Mouse (Mus musculus): ENCODE results near the gene Olfr1360. TPM values are rescaled to one million over a fixed set of nuclear protein-coding genes. Genes with fewer than 3 reads are reported as not detected.
"Not testable (repeated sequence)": the region's sequence is repeated elsewhere in the genome, so short reads cannot be mapped to it uniquely, and the experiment has no call there.

Olfr1360 gene
- polyA plus RNA-seq, 1 experiment from 2014 or later, result not detected

DNA sequence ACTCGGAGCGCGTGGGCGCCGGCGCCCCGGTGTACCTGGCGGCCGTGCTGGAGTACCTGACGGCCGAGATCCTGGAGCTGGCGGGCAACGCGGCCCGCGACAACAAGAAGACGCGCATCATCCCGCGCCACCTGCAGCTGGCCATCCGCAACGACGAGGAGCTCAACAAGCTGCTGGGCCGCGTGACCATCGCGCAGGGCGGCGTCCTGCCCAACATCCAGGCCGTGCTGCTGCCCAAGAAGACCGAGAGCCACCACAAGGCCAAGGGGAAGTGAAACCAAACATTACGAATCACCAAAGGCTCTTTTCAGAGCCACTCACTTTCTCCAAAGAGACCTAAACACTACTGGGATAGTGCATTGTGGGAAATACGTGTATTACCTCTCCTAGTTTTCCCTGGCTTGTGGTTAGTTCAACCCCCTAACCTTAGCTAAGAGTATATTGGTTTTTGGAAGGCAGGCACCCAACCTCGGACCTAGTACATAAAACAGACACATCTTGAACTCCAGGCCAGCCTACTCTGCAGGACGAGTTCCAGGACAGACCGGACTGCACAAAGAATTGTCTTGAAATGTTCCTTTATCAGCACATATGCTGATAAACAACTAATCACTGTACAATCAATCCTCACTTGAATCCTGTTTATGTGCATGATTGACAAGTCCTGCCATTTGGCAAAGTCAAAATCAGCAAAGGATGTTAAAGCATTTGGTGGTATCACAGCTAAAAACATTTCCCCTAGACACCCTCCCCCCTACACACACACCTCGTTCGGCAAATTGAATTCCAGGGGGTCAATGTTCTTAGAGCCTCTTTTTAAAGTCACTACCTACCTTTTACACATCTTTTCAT, 39.6 kb upstream of the Olfr1360 start:
- not testable (repeated sequence) for H3K9me3 ChIP-seq (ENCODE audit: control insufficient read depth, low read length); H3K27me3 ChIP-seq (ENCODE audit: control insufficient read depth, insufficient read depth, low read length); H3K36me3 ChIP-seq (ENCODE audit: control insufficient read depth, insufficient read depth, low read length)
- peaks cover 20% of the 10 kb centered on the region for H3K4me1 ChIP-seq (ENCODE audit: control insufficient read depth, insufficient read depth, low read length)
- WGBS, result 0% methylated on average over 9 of the region's 38 CpGs
- peak overlapping the region; percentile 76 for H3K4me2 ChIP-seq (ENCODE audit: low read depth, low read length)
- peak overlapping the region; percentile 37 for H3K4me3 ChIP-seq (ENCODE audit: low read depth, low read length)
- ATAC-seq (ENCODE audit: low read depth), result peak; percentile 10
- H3K9ac ChIP-seq (replicated peaks; ENCODE audit: low read depth, low read length), result peak overlapping the region; percentile 17
- peak overlapping the region; percentile 92 for H3K27ac ChIP-seq (ENCODE audit: low read depth, low read length)

DNA sequence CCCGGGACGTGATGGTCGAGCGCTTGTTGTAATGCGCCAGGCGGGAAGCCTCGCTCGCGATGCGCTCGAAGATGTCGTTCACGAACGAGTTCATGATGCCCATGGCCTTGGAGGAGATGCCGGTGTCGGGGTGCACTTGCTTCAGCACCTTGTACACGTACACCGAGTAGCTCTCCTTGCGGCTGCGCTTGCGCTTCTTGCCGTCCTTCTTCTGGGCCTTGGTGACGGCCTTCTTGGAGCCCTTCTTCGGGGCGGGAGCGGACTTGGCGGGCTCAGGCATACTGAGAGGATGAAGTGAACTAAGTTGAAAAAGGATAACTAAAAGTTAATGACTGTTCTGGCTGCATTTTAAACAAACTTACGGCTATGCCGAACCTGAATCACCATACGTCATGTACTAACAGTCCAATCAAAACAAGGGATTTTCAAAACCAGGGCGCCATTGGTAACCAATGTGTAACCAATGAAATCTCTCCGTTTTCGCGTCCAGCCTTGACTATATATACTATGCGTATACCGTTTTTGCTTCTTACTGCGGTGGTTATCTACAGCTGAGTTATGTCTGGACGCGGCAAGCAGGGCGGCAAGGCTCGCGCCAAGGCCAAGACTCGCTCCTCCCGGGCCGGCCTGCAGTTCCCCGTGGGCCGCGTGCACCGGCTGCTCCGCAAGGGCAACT, 38.8 kb upstream of the Olfr1360 start, which contains the start of the genes Hist1h2bl and Hist1h2ai:
Gene Hist1h2bl, minus strand, starts transcription at position 280 of the 676 bp plus-strand sequence.
Gene Hist1h2ai, plus strand, starts transcription at position 559 of the 676 bp plus-strand sequence.
- not testable (repeated sequence) for H3K36me3 ChIP-seq (ENCODE audit: control insufficient read depth, insufficient read depth, low read length); H3K27me3 ChIP-seq (ENCODE audit: control insufficient read depth, insufficient read depth, low read length); H3K9me3 ChIP-seq (ENCODE audit: control insufficient read depth, low read length)
- Histone ChIP-seq H3K4me1 (ENCODE audit: control insufficient read depth, insufficient read depth, low read length) (peaks cover 17% of the 10 kb centered on the region), H3K4me2 (ENCODE audit: low read depth, low read length) (peak within 1 kb of the TSS; percentile 76), H3K9ac (replicated peaks; ENCODE audit: low read depth, low read length) (peak within 1 kb of the TSS; percentile 17), H3K4me3 (ENCODE audit: low read depth, low read length) (peak within 1 kb of the TSS; percentile 37), H3K27ac (ENCODE audit: low read depth, low read length) (peak within 1 kb of the TSS; percentile 92)
- under 1% methylated on average over 29 of the region's 50 CpGs for WGBS
- ATAC-seq (ENCODE audit: low read depth), result peak; percentile 94

DNA sequence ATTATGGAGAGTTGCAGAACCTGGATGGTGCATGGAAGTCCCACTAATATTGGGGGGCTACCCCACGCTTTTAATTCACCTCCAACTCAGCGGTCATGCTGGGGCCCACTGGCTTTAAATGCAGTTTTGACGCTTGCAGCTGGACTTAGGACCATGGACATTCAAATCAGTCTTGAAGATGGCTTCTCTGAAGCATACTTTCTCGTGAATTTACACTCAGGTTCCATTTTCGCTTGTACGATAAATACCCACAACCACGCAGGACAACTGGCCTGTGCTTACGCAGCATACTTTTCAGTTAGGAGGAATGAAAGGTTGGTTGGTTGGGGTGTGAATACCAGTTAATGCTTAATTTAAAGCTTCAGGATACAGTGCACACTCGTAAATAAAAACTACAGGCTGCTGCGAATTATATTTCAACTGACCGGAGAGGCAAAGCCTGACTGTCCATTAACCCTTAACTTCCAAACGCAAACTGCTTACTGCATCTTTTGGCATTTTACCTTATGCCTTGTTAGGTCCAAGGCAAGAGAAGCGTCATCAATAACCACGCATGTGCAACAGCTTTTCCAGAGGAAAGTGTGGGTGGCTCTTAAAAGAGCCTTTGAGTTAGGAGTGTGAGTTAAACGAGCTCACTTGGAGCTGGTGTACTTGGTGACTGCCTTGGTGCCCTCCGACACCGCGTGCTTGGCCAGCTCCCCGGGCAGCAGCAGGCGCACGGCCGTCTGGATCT, 38.1 kb upstream of the Olfr1360 start:
- H3K36me3 ChIP-seq (ENCODE audit: control insufficient read depth, insufficient read depth, low read length), result no peaks in the 10 kb centered on the region
- no peak overlapping the region; the same call in 1 of the 2 replicates for H3K9ac ChIP-seq (replicated peaks; ENCODE audit: low read depth, low read length)
- peak overlapping the region; percentile 13; the same call in 1 of the 2 replicates for H3K27ac ChIP-seq (ENCODE audit: low read depth, low read length)
- H3K4me1 ChIP-seq (ENCODE audit: control insufficient read depth, insufficient read depth, low read length), result peaks cover 17% of the 10 kb centered on the region
- no peak for ATAC-seq (ENCODE audit: low read depth)
- under 1% methylated on average over 19 of the region's 22 CpGs for whole genome bisulfite sequencing
- H3K4me3 ChIP-seq (ENCODE audit: low read depth, low read length), result peak overlapping the region; percentile 37
- H3K4me2 ChIP-seq (ENCODE audit: low read depth, low read length), result peak overlapping the region; percentile 76
- H3K9me3 ChIP-seq (ENCODE audit: control insufficient read depth, low read length), result no peaks in the 10 kb centered on the region
- no peaks in the 10 kb centered on the region for H3K27me3 ChIP-seq (ENCODE audit: control insufficient read depth, insufficient read depth, low read length)

DNA sequence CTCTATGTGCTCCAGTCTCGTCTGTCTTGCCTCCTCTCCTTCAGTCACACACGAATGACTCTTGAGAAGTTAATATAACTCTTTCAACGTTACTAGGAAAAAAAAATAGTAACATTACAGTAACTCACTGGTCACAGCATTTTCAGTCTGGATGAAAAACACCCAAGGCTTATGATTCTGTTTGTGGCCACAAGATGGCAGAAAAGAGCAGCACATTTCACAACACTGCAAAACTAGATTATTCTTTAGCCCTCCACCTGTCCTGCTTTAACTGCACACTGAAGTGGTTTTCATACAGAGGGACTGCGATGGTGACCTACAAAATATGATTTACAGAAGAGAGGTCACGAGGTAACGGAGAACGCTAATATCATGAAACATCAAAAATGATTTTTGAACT, 37.5 kb upstream of the Olfr1360 start:
- H3K9ac ChIP-seq (replicated peaks; ENCODE audit: low read depth, low read length), result no peak overlapping the region
- no peak overlapping the region for H3K27ac ChIP-seq (ENCODE audit: low read depth, low read length)
- H3K27me3 ChIP-seq (ENCODE audit: control insufficient read depth, insufficient read depth, low read length), result no peaks in the 10 kb centered on the region
- peak overlapping the region; percentile 76 for H3K4me2 ChIP-seq (ENCODE audit: low read depth, low read length)
- H3K36me3 ChIP-seq (ENCODE audit: control insufficient read depth, insufficient read depth, low read length), result no peaks in the 10 kb centered on the region
- 2% methylated on average over 7 of the region's 7 CpGs for WGBS
- H3K4me1 ChIP-seq (ENCODE audit: control insufficient read depth, insufficient read depth, low read length), result peaks cover 17% of the 10 kb centered on the region
- H3K9me3 ChIP-seq (ENCODE audit: control insufficient read depth, low read length), result no peaks in the 10 kb centered on the region
- no peak for ATAC-seq (ENCODE audit: low read depth)
- H3K4me3 ChIP-seq (ENCODE audit: low read depth, low read length), result peak overlapping the region; percentile 37; the same call in 1 of the 2 replicates

DNA sequence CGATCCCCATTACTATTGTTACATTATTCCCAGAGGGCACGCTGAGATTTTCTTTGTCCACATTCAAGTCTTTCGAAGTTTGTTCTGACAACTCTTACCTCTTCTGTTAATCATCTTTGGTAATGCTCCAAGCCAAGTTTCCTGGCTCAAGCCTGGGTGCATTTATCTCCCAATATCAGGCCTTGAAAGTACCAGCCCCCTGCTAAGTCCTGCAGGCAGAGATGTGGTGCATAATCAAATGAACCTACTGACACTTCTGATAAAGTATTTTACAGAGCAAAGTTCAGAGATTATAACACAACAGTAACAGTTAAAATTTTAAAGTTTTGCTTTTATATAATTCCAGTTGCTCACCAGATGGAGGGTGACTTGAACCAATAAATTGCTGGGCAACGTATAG, 34.5 kb upstream of the Olfr1360 start:
- no peaks in the 10 kb centered on the region for H3K36me3 ChIP-seq (ENCODE audit: control insufficient read depth, insufficient read depth, low read length)
- no peak overlapping the region for H3K27ac ChIP-seq (ENCODE audit: low read depth, low read length)
- 27% methylated on average over 4 of the region's 4 CpGs for WGBS
- no peak overlapping the region for H3K9ac ChIP-seq (replicated peaks; ENCODE audit: low read depth, low read length)
- H3K4me1 ChIP-seq (ENCODE audit: control insufficient read depth, insufficient read depth, low read length), result peaks cover 8% of the 10 kb centered on the region; the same call in 1 of the 2 replicates
- no peaks in the 10 kb centered on the region for H3K27me3 ChIP-seq (ENCODE audit: control insufficient read depth, insufficient read depth, low read length)
- H3K9me3 ChIP-seq (ENCODE audit: control insufficient read depth, low read length), result no peaks in the 10 kb centered on the region
- ATAC-seq (ENCODE audit: low read depth), result no peak
- peak overlapping the region; percentile 73 for H3K4me2 ChIP-seq (ENCODE audit: low read depth, low read length)
- peak overlapping the region; percentile 58 for H3K4me3 ChIP-seq (ENCODE audit: low read depth, low read length)

DNA sequence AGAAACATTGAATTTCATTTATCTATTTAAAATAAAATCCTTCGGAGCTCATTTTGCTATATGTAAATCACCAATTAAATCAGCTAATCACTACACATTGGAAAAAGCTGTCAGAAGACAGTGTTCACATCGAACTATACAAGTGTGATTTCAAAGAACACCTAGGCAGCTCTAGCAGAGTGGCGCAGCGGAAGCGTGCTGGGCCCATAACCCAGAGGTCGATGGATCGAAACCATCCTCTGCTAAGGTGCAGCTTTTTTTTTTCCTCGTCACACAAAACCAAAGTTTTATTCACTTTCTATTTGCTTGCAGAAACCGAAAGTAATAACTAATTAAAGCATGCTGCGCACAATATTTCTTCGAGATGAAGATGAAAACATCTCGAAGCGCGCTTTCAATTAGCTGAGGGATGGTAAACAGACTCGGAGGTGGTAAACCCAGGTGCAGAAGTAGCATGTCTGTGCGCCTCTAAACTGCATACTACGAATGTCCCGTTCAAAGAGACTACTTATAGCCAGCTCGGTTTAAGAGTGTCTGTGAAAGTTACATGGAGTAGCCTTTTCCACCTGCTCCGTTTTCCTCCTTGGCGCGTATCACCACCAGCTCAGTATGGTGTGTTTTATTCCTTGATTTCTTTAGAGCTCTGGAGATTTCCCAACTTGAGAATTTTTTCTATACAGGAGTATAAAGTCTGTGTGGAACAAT, 33.8 kb upstream of the Olfr1360 start:
- Histone ChIP-seq H3K4me2 (ENCODE audit: low read depth, low read length) (peak overlapping the region; percentile 73), H3K4me1 (ENCODE audit: control insufficient read depth, insufficient read depth, low read length) (peaks cover 8% of the 10 kb centered on the region; the same call in 1 of the 2 replicates), H3K9me3 (ENCODE audit: control insufficient read depth, low read length) (no peaks in the 10 kb centered on the region), H3K27ac (ENCODE audit: low read depth, low read length) (no peak overlapping the region), H3K36me3 (ENCODE audit: control insufficient read depth, insufficient read depth, low read length) (no peaks in the 10 kb centered on the region), H3K27me3 (ENCODE audit: control insufficient read depth, insufficient read depth, low read length) (no peaks in the 10 kb centered on the region), H3K4me3 (ENCODE audit: low read depth, low read length) (peak overlapping the region; percentile 58), H3K9ac (replicated peaks; ENCODE audit: low read depth, low read length) (no peak overlapping the region; the same call in 1 of the 2 replicates)
- ATAC-seq (ENCODE audit: low read depth), result peak; percentile 89
- 2% methylated on average over 22 of the region's 22 CpGs for WGBS

DNA sequence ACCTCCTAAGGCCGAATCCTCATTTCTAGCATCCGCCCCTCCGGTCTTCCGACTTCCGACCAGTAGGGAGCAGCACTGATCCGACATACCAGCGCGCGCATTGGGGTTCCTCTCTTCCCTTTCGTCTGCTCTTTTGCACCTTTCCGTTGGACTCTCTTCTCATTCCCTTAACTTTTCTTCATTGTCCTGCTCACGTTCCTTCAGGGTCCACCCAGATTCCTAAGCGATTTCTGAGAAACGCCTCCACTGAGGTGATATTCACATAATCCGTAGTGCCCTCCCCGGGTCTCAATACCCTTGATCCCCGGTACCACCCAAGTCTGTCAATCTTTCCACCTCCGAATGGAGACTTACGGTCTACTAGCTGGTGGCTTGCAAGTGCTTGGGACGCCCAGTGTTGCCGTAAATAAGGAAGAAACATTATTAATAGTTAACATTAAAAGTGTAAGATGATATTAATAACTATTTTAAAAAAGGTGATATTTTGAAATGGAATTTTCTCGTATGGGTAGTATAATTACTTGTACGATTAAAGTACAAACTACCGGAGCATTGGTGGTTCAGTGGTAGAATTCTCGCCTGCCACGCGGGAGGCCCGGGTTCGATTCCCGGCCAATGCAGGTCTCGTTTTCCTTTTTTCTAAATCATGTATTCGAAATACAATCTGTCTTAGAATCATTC, 33.0 kb upstream of the Olfr1360 start:
- H3K27ac ChIP-seq (ENCODE audit: low read depth, low read length), result peak overlapping the region; percentile 55; the same call in 1 of the 2 replicates
- H3K36me3 ChIP-seq (ENCODE audit: control insufficient read depth, insufficient read depth, low read length), result no peaks in the 10 kb centered on the region
- peak; percentile 89 for ATAC-seq (ENCODE audit: low read depth)
- H3K9me3 ChIP-seq (ENCODE audit: control insufficient read depth, low read length), result no peaks in the 10 kb centered on the region
- peak overlapping the region; percentile 41 for H3K9ac ChIP-seq (replicated peaks; ENCODE audit: low read depth, low read length)
- under 1% methylated on average over 32 of the region's 32 CpGs for WGBS
- peak overlapping the region; percentile 31; the same call in 1 of the 2 replicates for H3K4me2 ChIP-seq (ENCODE audit: low read depth, low read length)
- no peaks in the 10 kb centered on the region for H3K27me3 ChIP-seq (ENCODE audit: control insufficient read depth, insufficient read depth, low read length)
- peaks cover 4% of the 10 kb centered on the region; the same call in 1 of the 2 replicates for H3K4me1 ChIP-seq (ENCODE audit: control insufficient read depth, insufficient read depth, low read length)
- peak overlapping the region; percentile 58 for H3K4me3 ChIP-seq (ENCODE audit: low read depth, low read length)

DNA sequence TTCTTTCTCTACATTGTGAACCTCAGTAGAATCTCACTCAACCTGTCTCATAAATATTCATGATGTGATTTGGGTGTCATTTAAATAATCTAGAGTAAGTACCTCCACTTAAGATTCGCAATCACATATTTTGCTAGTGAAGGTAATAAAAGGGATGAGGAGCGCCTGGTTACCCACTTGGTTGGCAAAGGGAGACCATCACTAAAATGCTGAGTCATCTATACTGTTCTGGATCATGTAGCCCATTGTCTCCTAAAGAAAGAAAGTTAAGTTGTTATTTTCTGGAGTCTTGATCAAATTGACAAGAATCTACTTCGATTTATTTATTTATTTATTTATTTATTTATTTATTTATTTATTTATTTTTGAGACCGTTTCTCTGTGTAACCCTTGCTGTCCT, 29.5 kb upstream of the Olfr1360 start:
- H3K9me3 ChIP-seq (ENCODE audit: control insufficient read depth, low read length), result no peaks in the 10 kb centered on the region
- no peak overlapping the region for H3K4me2 ChIP-seq (ENCODE audit: low read depth, low read length)
- no peaks in the 10 kb centered on the region for H3K4me1 ChIP-seq (ENCODE audit: control insufficient read depth, insufficient read depth, low read length)
- no peak overlapping the region for H3K4me3 ChIP-seq (ENCODE audit: low read depth, low read length)
- H3K36me3 ChIP-seq (ENCODE audit: control insufficient read depth, insufficient read depth, low read length), result no peaks in the 10 kb centered on the region
- H3K27ac ChIP-seq (ENCODE audit: low read depth, low read length), result no peak overlapping the region
- 75% methylated on average over 4 of the region's 4 CpGs for WGBS
- no peak overlapping the region for H3K9ac ChIP-seq (replicated peaks; ENCODE audit: low read depth, low read length)
- ATAC-seq (ENCODE audit: low read depth), result no peak
- H3K27me3 ChIP-seq (ENCODE audit: control insufficient read depth, insufficient read depth, low read length), result no peaks in the 10 kb centered on the region
